Mouse (Mus musculus) cortical plate, adult 2 months (tissue): ENCODE results near the gene Gm10272. TPM values are rescaled to one million over a fixed set of nuclear protein-coding genes. Genes with fewer than 3 reads are reported as not detected.
"Not testable (repeated sequence)": the region's sequence is repeated elsewhere in the genome, so short reads cannot be mapped to it uniquely, and the experiment has no call there.

Source experiments
- H3K27ac ChIP-seq: fragments of 200-500 bp; 2 replicates; pipeline ENCODE4 v1.5.1; 2012; ENCODE audit warnings: low read length, control low read depth, inconsistent platforms; ENCODE audit not compliant: insufficient read depth
- H3K4me1 ChIP-seq: fragments of 200-500 bp; 2 replicates; pipeline ENCODE4 v1.6.1; 2011; ENCODE audit warnings: low read length; ENCODE audit not compliant: control insufficient read depth, insufficient read depth
- H3K4me3 ChIP-seq: fragments of 200-500 bp; 2 replicates; pipeline ENCODE4 v1.5.1; 2011; ENCODE audit warnings: mild to moderate bottlenecking, low read length, control low read depth; ENCODE audit not compliant: insufficient read depth
- CTCF ChIP-seq: fragments of 200-500 bp; IDR thresholded peaks from 2 replicates; pipeline ENCODE4 v1.5.1; 2011; ENCODE audit warnings: mild to moderate bottlenecking, control low read depth, low read length; ENCODE audit not compliant: insufficient read depth; ENCODE audit errors: extremely low read depth
- POLR2A ChIP-seq: fragments of 200-500 bp; IDR thresholded peaks from 2 replicates; pipeline ENCODE4 v1.6.1; 2011; ENCODE audit warnings: mild to moderate bottlenecking, low read length, control low read depth; ENCODE audit not compliant: insufficient read depth; ENCODE audit errors: extremely low read depth
- polyA plus RNA-seq: library from polyadenylated mRNA; depleted of rRNA; stranded (reverse); fragments of >200 nt; gene quantifications from 2 replicates; pipeline ENCODE4 v1.2.3, GENCODE M21; 2012; rRNA removed

Gm10272 gene
- polyA plus RNA-seq, 1 experiment = not detected

DNA sequence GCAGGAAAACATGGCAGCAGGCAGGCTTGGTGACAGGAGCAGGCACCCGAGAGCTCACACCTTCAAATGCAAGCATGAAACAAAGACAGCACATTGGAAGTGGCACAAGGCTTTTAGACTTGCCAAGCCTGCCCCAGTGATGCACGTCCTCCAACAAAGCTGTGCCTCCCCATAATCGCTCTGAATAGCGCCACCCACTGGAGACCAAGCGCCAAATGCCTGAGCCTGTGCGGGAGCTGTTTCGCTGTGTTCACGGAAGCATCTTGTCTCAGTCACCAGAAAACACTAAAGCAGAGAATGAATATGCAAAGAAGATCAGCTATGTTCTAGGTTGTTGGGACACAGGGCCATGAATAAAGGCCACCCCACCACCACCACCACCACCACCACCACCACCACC, 18.4 kb downstream of the Gm10272 start:
- TF ChIP-seq CTCF (no peak), POLR2A (no peak)
- Histone ChIP-seq H3K27ac (no peak overlapping the region), H3K4me1 (no peaks in the 10 kb centered on the region), H3K4me3 (no peak overlapping the region)

DNA sequence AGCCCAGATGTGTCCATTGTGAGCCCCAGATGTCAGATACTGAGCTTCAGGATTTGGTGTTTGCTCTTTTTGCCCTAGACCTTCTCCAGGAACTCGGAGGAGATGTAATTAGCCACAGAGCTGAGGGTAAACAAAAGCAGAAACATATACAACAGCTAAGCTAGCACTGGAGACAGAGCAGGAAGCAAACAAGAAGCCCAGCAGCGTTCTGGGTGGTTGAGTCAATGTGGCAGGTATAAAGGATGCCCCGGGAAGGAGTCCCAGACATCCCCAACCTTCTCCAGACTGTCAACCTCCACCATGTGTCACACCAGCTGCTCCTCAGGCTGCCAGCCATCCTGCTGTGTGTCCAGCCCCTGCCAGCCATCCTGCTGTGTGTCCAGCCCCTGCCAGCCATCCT, 19.8 kb downstream of the Gm10272 start, which contains the start of gene Gm10100:
TSS of gene Gm10100 (plus strand) at position 301 of the 400 bp plus-strand sequence.
- TF ChIP-seq POLR2A = no peak
- TF ChIP-seq CTCF = no peak
- no peak within 1 kb of the TSS for H3K4me3 ChIP-seq
- H3K4me1 ChIP-seq = no peaks in the 10 kb centered on the region
- H3K27ac ChIP-seq = no peak within 1 kb of the TSS

DNA sequence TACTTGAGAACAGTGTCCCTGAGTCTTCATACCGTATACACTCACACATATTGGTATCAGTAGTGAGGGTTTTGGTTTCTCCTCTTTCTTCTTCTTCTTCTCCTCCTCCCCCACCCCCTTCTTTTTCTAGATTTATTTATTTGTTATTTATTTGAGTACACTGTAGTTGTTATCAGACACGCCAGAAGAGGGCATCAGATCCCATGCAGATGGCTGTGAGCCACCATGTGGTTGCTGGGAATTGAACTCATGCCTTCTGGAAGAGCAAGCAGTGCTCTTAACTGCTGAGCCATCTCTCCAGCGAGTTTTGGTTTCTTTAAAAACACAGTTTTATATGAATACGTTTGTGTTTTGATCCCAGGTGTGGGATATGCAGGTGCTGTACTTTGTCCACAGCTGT, 21.9 kb downstream of the Gm10272 start:
- no peak overlapping the region for H3K27ac ChIP-seq
- H3K4me3 ChIP-seq = no peak overlapping the region
- H3K4me1 ChIP-seq = no peaks in the 10 kb centered on the region
- 0 out of 2 replicates have a peak, but pooled peaks have one; percentile 19 for TF ChIP-seq CTCF
- TF ChIP-seq POLR2A = no peak

DNA sequence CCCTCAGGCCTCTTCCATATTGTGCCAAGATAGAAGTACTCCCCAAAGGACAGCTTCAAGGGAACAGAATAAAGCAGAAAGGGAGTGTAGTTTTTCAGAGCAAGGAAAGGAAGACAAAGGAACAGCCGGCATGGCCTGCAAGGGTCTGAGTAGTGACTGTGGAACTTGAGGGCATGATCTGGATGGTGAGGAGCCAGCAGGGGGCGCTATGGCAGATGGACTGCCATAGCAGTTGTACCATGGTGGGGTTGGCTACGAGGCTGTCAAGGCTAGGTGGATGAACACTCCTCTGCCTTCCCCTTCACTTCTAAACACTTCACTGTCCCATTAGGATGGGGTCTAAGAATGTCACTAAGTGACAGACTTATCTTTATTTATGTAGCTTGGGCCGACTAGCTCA, 22.8 kb downstream of the Gm10272 start:
- Histone ChIP-seq H3K27ac (no peak overlapping the region), H3K4me1 (no peaks in the 10 kb centered on the region), H3K4me3 (no peak overlapping the region)
- TF ChIP-seq POLR2A = no peak
- TF ChIP-seq CTCF = peak; percentile 22

DNA sequence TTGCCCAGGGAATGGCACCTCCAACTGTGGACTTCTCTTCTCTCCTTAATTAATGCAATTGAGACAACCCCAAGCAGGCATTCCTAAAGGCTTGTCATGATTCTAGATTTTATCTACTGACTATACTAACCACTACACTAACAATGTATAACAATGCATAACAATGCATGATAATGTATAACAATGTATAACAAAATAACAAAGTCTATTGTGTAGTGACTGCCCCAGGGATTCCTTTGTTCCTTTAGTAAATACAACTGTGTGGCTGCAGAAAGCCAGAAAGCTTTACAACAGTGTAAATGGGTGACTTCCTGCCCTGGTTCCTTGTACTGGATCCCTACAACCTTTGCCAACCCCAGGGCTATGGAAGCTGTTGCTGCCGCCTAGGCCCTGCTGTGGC, 29.5 kb downstream of the Gm10272 start:
- no peak overlapping the region for H3K4me3 ChIP-seq
- no peak overlapping the region for H3K27ac ChIP-seq
- H3K4me1 ChIP-seq = no peaks in the 10 kb centered on the region
- TF ChIP-seq CTCF = no peak
- no peak for TF ChIP-seq POLR2A

DNA sequence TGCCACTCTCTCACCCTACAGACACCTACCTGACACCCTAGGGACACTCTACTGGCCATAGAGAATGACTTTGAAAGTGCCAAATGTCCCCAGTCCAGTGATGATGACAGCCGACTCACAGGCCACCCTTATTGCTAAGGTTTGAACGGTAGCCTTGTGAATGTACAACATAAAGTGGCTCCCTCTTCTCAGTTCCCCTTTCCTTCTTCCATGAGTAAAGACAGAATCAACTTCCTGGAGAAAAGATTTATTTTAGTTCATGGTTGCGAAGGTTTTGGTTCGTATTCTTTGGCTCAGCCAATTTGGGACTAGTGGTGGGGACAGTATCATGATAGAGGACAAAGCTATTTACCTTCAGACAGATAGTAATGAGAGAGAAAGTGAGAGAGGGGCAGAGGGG, 32.5 kb downstream of the Gm10272 start:
- no peak overlapping the region for H3K27ac ChIP-seq
- H3K4me3 ChIP-seq = no peak overlapping the region
- no peaks in the 10 kb centered on the region for H3K4me1 ChIP-seq
- TF ChIP-seq CTCF (no peak), POLR2A (no peak)

DNA sequence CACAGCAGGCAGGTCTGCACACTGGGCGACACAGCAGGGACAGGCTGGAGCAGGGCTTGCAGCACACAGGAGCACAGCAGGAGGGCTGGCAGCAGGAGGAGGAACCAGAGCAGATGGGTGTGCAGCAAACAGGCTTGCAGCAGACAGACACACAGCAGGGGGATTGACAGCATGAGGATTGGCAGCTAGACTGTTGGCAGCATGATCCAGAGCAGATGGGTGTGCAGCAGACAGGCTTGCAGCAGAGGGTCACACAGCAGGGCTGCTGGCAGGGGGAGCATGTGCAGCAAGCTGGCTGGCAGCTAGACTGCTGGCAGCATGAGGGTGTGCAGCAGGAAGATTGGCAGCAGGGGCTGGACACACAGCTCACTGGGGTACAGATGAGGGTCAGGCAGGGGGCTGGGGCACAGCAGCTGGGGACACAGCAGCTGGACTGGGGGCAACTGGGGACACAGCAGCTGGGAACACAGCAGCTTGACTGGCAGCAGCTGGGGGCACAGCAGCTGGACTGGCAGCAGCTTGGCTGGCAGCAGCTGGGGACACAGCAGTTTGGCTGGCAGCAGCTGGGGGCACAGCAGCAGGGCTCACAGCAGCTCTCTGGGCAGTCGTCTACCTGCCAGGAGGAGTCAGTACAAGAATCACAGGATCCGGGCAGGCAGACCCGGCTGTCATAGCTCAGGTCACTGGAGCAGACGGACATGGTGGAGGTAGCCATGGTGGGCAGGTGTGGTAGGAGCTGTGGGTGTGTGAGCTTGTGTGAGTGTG, 35.7 kb downstream of the Gm10272 start, which contains the start of gene Gm18596:
TSS of gene Gm18596 (minus strand) at position 715 of the 765 bp plus-strand sequence.
- H3K4me1 ChIP-seq, H3K4me3 ChIP-seq: not testable (repeated sequence)

DNA sequence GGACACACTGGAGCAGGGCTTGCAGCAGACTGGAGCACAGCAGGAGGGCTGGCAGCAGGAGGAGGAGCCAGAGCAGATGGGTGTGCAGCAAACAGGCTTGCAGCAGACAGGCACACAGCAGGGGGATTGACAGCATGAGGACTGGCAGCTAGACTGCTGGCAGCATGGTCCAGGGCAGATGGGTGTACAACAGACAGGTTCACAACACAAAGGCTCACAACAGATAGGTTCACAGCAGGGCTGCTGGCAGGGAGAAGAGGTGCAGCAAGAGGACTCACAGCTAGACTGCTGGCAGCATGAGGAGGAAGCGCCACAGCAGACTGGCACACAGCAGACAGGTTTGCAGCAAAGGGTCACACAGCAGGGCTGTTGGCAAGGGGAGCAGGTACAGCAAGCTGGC, 44.3 kb downstream of the Gm10272 start:
- H3K27ac ChIP-seq, H3K4me1 ChIP-seq, H3K4me3 ChIP-seq: not testable (repeated sequence)

More for the DNA sequence above, 35.7 kb downstream of the Gm10272 start, which contains the start of gene Gm18596:
- H3K27ac ChIP-seq = not testable (repeated sequence)

DNA sequence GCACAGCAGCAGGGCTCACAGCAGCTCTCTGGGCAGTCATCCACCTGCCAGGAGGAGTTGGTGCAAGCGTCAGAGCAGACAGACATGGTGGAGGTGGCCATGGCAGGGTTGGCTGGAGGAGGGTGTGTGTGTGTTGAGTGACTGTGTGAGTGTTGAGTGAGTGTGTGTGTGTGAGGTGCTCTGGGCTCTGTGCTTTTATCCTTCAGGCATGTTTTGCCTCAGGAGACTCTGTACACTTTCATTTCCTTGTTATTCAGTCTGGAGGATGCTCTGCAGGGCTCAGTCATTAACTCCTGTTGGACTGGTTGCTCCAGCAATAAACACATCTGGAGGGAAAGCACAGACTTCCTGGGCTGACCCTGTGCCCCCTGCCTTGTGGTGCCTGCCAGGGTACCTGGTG, 44.8 kb downstream of the Gm10272 start, which contains the start of gene Gm9736:
TSS of gene Gm9736 (minus strand) at position 101 of the 400 bp plus-strand sequence.
- H3K4me1 ChIP-seq, H3K27ac ChIP-seq, H3K4me3 ChIP-seq: not testable (repeated sequence)

DNA sequence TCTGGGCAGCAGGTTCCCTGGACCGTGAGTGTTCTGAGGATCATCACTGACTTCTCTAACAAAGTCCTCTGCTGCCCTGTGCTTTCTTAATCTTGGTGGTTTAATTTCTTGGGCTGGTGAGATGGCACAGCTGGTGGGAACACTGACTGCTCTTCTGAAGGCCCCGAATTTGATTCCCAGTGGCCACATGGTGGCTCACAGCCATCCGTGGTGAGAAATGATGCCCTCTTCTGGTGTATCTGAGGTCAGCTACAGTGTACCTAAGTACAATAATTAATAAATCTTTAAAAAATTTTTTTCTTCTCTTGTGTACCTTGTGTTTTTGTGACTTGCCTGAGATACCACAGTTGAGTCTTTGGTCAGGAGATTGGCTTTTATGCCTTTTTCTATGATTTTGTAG, 45.9 kb downstream of the Gm10272 start:
- H3K27ac ChIP-seq, H3K4me1 ChIP-seq, H3K4me3 ChIP-seq: not testable (repeated sequence)

DNA sequence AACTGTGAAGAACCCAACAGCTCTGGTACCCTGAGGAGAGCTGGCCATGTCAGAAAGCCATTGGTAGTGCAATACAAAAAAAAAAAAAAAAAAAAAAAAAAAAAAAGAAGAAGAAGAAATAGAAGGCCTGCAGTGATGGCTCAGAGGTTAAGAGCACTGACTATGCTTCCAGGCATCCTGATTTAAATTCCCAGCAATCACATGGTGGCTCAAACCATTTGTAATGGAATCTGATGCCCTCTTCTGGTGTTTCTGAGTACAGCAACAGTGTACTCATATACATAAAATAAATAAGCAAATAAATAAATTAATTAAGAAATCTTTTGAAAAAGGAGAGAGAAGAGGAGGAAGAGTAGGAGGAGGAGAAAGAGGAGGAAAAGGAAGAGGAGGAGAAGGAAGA, 47.0 kb downstream of the Gm10272 start:
- Histone ChIP-seq H3K27ac (no peak overlapping the region), H3K4me3 (no peak overlapping the region), H3K4me1 (no peaks in the 10 kb centered on the region)
- TF ChIP-seq POLR2A (no peak), CTCF (no peak)

Other genes with a start within 250 kb of the Gm10272 start
- gene Fam207a, start 190.8 kb upstream of the Gm10272 start, polyA plus RNA-seq = 34.5 and 35.1 TPM in 2 replicates
- 6.1 and 7.3 TPM in 2 replicates for gene Itgb2, start 176.4 kb upstream of the Gm10272 start, polyA plus RNA-seq
- gene Pttg1ip, start 124.9 kb upstream of the Gm10272 start, polyA plus RNA-seq = 111 and 113 TPM in 2 replicates
- 270 and 272 TPM in 2 replicates for gene Sumo3, start 100.5 kb upstream of the Gm10272 start, polyA plus RNA-seq
- gene Gm49325, start 100.4 kb upstream of the Gm10272 start, polyA plus RNA-seq = 9.3 TPM in 1 of 2 replicates, not detected in the other
- gene Ube2g2, start 84.4 kb upstream of the Gm10272 start, polyA plus RNA-seq = 38.8 and 40.7 TPM in 2 replicates
- gene Tspear, start 20.1 kb upstream of the Gm10272 start, polyA plus RNA-seq = 0.29 TPM in 1 of 2 replicates, not detected in the other
- gene Gm19402, start 15.9 kb upstream of the Gm10272 start, polyA plus RNA-seq = not detected in 2 replicates
- gene Gm9508, start 9.4 kb upstream of the Gm10272 start, polyA plus RNA-seq = not detected in 2 replicates
- not detected in 2 replicates for gene Gm10024, start 4.8 kb downstream of the Gm10272 start, polyA plus RNA-seq
- not detected in 2 replicates for gene Gm10142, start 9.2 kb downstream of the Gm10272 start, polyA plus RNA-seq
- not detected in 2 replicates for gene Krtap12-1, start 14.0 kb downstream of the Gm10272 start, polyA plus RNA-seq
- not detected in 2 replicates for gene Gm10100, start 19.9 kb downstream of the Gm10272 start, polyA plus RNA-seq
- not detected in 2 replicates for gene Gm18596, start 36.0 kb downstream of the Gm10272 start, polyA plus RNA-seq
- gene Gm9736, start 44.7 kb downstream of the Gm10272 start, polyA plus RNA-seq = not detected in 2 replicates
- not detected in 2 replicates for gene Gm3233, start 53.1 kb downstream of the Gm10272 start, polyA plus RNA-seq
- not detected in 2 replicates for gene Gm3238, start 64.7 kb downstream of the Gm10272 start, polyA plus RNA-seq
- gene Gm7138, start 70.3 kb downstream of the Gm10272 start, polyA plus RNA-seq = not detected in 2 replicates
- not detected in 2 replicates for gene Gm3250, start 75.9 kb downstream of the Gm10272 start, polyA plus RNA-seq
- gene Gm7137, start 81.6 kb downstream of the Gm10272 start, polyA plus RNA-seq = not detected in 2 replicates
- not detected in 2 replicates for gene Gm9639, start 88.5 kb downstream of the Gm10272 start, polyA plus RNA-seq
- gene Gm19668, start 92.5 kb downstream of the Gm10272 start, polyA plus RNA-seq = not detected in 2 replicates
- not detected in 2 replicates for gene Gm9507, start 105.2 kb downstream of the Gm10272 start, polyA plus RNA-seq
- not detected in 2 replicates for gene Gm2696, start 108.1 kb downstream of the Gm10272 start, polyA plus RNA-seq
- not detected in 2 replicates for gene Krtap10-4, start 120.5 kb downstream of the Gm10272 start, polyA plus RNA-seq
- not detected in 2 replicates for gene Krtap10-10, start 129.3 kb downstream of the Gm10272 start, polyA plus RNA-seq
- not detected in 2 replicates for gene Gm36176, start 140.2 kb downstream of the Gm10272 start, polyA plus RNA-seq
- gene Gm10318, start 146.2 kb downstream of the Gm10272 start, polyA plus RNA-seq = 0.15 TPM in 1 of 2 replicates, not detected in the other
- gene Gm3285, start 155.3 kb downstream of the Gm10272 start, polyA plus RNA-seq = not detected in 2 replicates
- 7.3 and 7.7 TPM in 2 replicates for gene Lrrc3, start 195.9 kb downstream of the Gm10272 start, polyA plus RNA-seq